Mouse (Mus musculus) urinary bladder, postnatal 36 days (tissue): ENCODE results near the gene Rsph9.

Experiments used
- DNase-seq, 2 experiments: peaks; one replicate each; pipeline ENCODE4 v3.0.0; 2022; ENCODE audit warnings: low spot score in 2 of 2, mixed read lengths in 1 of 2

The Rsph9 gene

GRCm38 (mm10) chr17:46143578-46144423 is at the start of gene Rsph9:
Gene Rsph9, minus strand, starts transcription at chr17:46144216.
- peak; percentile 87 to 89 for DNase-seq

GRCm38 (mm10) chr17:46188829-46189228 is 44.8 kb upstream of the Rsph9 start:
- no peak for DNase-seq

- no peak for DNase-seq
Observed at GRCm38 (mm10) chr17:46182273-46182672, 38.3 kb upstream of the Rsph9 start.

GRCm38 (mm10) chr17:46170538-46170937 is 26.5 kb upstream of the Rsph9 start:
- no peak for DNase-seq

- DNase-seq, result no peak
Observed at GRCm38 (mm10) chr17:46168768-46169167, 24.8 kb upstream of the Rsph9 start.

- no peak for DNase-seq
Observed at GRCm38 (mm10) chr17:46168318-46168717, 24.3 kb upstream of the Rsph9 start.

- DNase-seq, result no peak
Observed at GRCm38 (mm10) chr17:46167014-46167413, 23.0 kb upstream of the Rsph9 start.

- no peak for DNase-seq
Observed at GRCm38 (mm10) chr17:46166270-46166669, 22.3 kb upstream of the Rsph9 start.

GRCm38 (mm10) chr17:46165460-46165859 is 21.4 kb upstream of the Rsph9 start:
- no peak for DNase-seq

- DNase-seq, result no peak
Observed at GRCm38 (mm10) chr17:46164791-46165190, 20.8 kb upstream of the Rsph9 start.

- DNase-seq, result no peak
Observed at GRCm38 (mm10) chr17:46164301-46164700, 20.3 kb upstream of the Rsph9 start.

GRCm38 (mm10) chr17:46162951-46163421 is 19.0 kb upstream of the Rsph9 start:
- no peak for DNase-seq

- no peak for DNase-seq
Observed at GRCm38 (mm10) chr17:46162551-46162950, 18.5 kb upstream of the Rsph9 start.

GRCm38 (mm10) chr17:46161710-46162109 is 17.7 kb upstream of the Rsph9 start:
- DNase-seq, result no peak

GRCm38 (mm10) chr17:46161179-46161578 is 17.2 kb upstream of the Rsph9 start:
- DNase-seq, result no peak

- DNase-seq, result peak; percentile 85 to 94
Observed at GRCm38 (mm10) chr17:46160686-46161085, 16.7 kb upstream of the Rsph9 start, which contains the start of gene Gtpbp2. Gene Gtpbp2, plus strand, starts transcription at chr17:46161032.

- DNase-seq, result peak; percentile 91 to 92
Observed at GRCm38 (mm10) chr17:46160090-46160662, 16.2 kb upstream of the Rsph9 start.

- no peak for DNase-seq
Observed at GRCm38 (mm10) chr17:46159236-46159635, 15.2 kb upstream of the Rsph9 start.

GRCm38 (mm10) chr17:46157131-46157530 is 13.1 kb upstream of the Rsph9 start:
- DNase-seq, result no peak

- no peak for DNase-seq
Observed at GRCm38 (mm10) chr17:46156680-46157079, 12.7 kb upstream of the Rsph9 start.

- DNase-seq, result no peak
Observed at GRCm38 (mm10) chr17:46154336-46154735, 10.3 kb upstream of the Rsph9 start.

- DNase-seq, result peak; percentile 75 to 87
Observed at GRCm38 (mm10) chr17:46152847-46153782, 9.1 kb upstream of the Rsph9 start, which contains the start of gene Mad2l1bp. Gene Mad2l1bp, minus strand, starts transcription at chr17:46153553.
